Mouse (Mus musculus): ENCODE data around the gene Nrxn3.

- no peak for TF ChIP-seq POLR2A (IDR thresholded peaks at IDR 0.05; ENCODE audit: borderline replicate concordance, low read depth, low read length)
- no peak for TF ChIP-seq CTCF (IDR thresholded peaks at IDR 0.05; ENCODE audit: low read depth, low read length)
Measured at GRCm38 (mm10) chr12:89711791-89712190, 989.1 kb downstream of the Nrxn3 start.
